Mouse (Mus musculus): ENCODE results near the gene Cd37. TPM values are rescaled to one million over a fixed set of nuclear protein-coding genes. Genes with fewer than 3 reads are reported as not detected.

The Cd37 gene
- polyA plus RNA-seq, 1 experiment from 2014 or later = 10.3 TPM

DNA sequence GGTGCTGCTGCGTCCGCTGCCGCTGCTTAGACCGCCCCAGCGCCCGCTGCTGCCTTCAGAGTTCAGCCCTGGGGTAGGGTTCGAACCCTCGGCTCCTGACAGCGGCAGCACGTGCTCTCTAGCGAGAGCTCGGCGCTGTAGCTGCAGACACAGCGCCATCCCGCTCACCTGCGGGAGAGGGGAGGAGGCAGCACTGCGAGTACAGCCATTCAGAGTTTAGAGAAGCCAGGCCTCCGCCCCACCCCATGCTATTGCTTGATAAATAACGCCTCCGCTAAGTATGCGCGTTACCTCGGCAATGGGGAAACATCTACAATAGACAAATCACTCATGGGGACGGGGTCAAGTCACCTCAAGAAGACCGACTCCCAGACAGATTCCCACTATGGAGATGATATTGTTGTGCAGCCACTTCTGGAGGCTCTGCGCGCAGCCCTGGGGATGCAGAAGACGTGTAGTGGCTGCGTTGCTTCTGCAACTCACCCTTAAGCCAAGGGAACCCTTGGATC lies 4.5 kb downstream of the Cd37 start:
- 46% methylated on average over 29 of the region's 29 CpGs for WGBS (ENCODE audit: insufficient replicate concordance)
- Histone ChIP-seq H3K9me3 (replicated peaks) (no peaks in the 10 kb centered on the region), H3K4me2 (peak overlapping the region; percentile 46), H3K4me1 (replicated peaks) (peaks cover 59% of the 10 kb centered on the region), H3K4me3 (replicated peaks) (peak overlapping the region; percentile 22), H3K27me3 (no peaks in the 10 kb centered on the region; the same call in none of the 2 replicates), H3K9ac (no peak overlapping the region; the same call in 1 of the 2 replicates), H3K27ac (no peak overlapping the region), H3K36me3 (peaks cover 9% of the 10 kb centered on the region)
- ATAC-seq (ENCODE audit: low read depth) (no peak), DNase-seq (no peak)

- H3K4me2 ChIP-seq = peak overlapping the region; percentile 46
- ATAC-seq (ENCODE audit: low read depth) (no peak), DNase-seq (no peak)
- H3K36me3 ChIP-seq = peaks cover 16% of the 10 kb centered on the region
- H3K4me3 ChIP-seq (replicated peaks) = no peak overlapping the region
- H3K27ac ChIP-seq = no peak overlapping the region
- no peaks in the 10 kb centered on the region for H3K9me3 ChIP-seq (replicated peaks)
- H3K9ac ChIP-seq = no peak overlapping the region; the same call in 1 of the 2 replicates
- 54% methylated on average over 20 of the region's 20 CpGs for WGBS (ENCODE audit: insufficient replicate concordance)
- no peaks in the 10 kb centered on the region; the same call in none of the 2 replicates for H3K27me3 ChIP-seq
- H3K4me1 ChIP-seq (replicated peaks) = peaks cover 53% of the 10 kb centered on the region
These were observed 5.2 kb downstream of the Cd37 start for GRCm38 (mm10) chr7:45233580-45234332.

DNA sequence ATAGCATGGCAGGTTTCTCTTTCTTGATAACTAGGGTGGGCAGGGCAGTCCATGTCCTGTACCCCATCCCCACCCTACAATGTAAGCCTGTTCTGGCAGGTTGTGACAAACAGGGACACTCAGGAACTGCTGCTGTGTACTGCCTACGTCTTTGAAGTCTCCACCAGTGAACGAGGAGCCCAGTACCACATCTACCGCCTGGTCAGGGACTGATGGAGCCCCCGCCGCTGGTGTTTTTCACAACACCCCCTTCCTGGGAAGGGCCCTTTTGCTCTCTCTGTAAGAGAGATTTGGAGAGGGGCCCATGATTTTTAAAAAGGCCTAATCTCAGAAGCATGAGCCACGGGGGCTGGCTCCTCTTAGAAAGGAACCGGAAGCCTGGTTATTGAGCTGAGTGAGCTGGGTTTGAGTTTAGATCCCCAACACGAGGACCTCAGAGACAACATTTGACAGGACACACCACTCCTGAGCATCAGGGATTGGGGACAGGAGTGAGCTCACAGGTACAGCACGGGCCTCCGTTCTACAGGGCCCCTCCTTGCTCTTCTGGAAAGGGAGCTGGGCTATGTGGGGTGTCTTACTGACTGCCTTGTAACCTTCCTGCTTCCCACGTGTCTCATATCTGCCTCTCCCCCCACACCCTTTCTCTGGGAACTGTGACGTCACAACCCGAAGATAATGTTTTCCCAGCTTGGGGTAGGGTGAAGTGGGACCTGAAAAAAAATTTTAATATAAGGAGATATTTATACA lies 6.0 kb downstream of the Cd37 start:
- Histone ChIP-seq H3K9me3 (replicated peaks) (no peaks in the 10 kb centered on the region), H3K4me1 (replicated peaks) (peaks cover 44% of the 10 kb centered on the region), H3K4me3 (replicated peaks) (no peak overlapping the region), H3K9ac (no peak overlapping the region), H3K4me2 (no peak overlapping the region), H3K27me3 (no peaks in the 10 kb centered on the region; the same call in 1 of the 2 replicates), H3K27ac (no peak overlapping the region), H3K36me3 (peaks cover 19% of the 10 kb centered on the region)
- 53% methylated on average over 13 of the region's 13 CpGs for WGBS (ENCODE audit: insufficient replicate concordance)
- DNase-seq (no peak), ATAC-seq (ENCODE audit: low read depth) (no peak)

- DNase-seq = no peak
- no peak overlapping the region for H3K9ac ChIP-seq
- no peak overlapping the region for H3K4me2 ChIP-seq
- H3K36me3 ChIP-seq = peaks cover 19% of the 10 kb centered on the region
- H3K4me1 ChIP-seq (replicated peaks) = peaks cover 37% of the 10 kb centered on the region
- no peak overlapping the region for H3K27ac ChIP-seq
- no peak for ATAC-seq (ENCODE audit: low read depth)
- H3K27me3 ChIP-seq = no peaks in the 10 kb centered on the region; the same call in 1 of the 2 replicates
- 81% methylated on average over 11 of the region's 11 CpGs for WGBS (ENCODE audit: insufficient replicate concordance)
- H3K4me3 ChIP-seq (replicated peaks) = no peak overlapping the region
- no peaks in the 10 kb centered on the region for H3K9me3 ChIP-seq (replicated peaks)
These were observed 7.0 kb downstream of the Cd37 start for GRCm38 (mm10) chr7:45231941-45232340.

GRCm38 (mm10) chr7:45231192-45231591 lies 7.7 kb downstream of the Cd37 start:
- peaks cover 19% of the 10 kb centered on the region for H3K36me3 ChIP-seq
- no peak overlapping the region for H3K9ac ChIP-seq
- no peak for DNase-seq

DNA sequence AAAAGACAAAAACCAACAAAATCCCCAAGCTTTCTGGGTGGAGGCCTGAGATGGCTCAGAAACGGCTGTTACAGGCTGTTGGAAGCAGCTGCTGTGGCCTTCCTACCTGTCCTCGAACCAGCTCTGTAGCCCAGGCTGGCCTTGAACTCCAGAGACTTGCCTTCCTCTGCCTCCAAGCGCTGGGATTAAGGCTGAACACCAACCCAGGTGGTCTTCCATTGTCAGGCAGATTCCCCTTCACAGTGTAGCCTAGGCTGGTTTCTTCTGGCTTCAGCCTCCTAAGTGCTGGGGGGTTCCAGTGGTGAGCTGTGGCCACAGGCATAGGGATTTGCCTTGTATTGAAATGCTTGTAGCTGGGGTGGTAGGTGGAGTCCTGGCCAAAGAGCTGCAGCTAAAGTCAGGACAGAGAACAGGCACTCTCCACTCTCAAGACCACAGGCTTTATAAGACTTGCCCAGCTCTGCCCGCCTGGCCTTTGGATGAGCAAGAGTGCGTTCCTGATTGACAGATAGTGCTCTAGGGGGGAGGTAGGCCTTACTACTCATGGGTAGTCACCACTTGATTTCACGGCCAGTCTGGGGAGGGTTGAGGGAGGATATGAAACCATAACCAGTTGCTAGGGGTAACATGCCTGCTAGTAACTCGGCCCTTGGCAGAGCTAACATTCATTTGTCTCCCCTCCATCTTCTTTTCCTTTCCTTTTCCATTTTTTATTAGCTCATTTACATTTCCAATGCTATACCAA lies 9.3 kb downstream of the Cd37 start:
- 64% methylated on average over 7 of the region's 7 CpGs for WGBS (ENCODE audit: insufficient replicate concordance)
- Histone ChIP-seq H3K36me3 (peaks cover 19% of the 10 kb centered on the region), H3K4me2 (no peak overlapping the region), H3K27ac (no peak overlapping the region), H3K4me1 (replicated peaks) (peaks cover 22% of the 10 kb centered on the region), H3K4me3 (replicated peaks) (no peak overlapping the region), H3K27me3 (no peaks in the 10 kb centered on the region; the same call in 1 of the 2 replicates), H3K9ac (no peak overlapping the region), H3K9me3 (replicated peaks) (no peaks in the 10 kb centered on the region)
- no peak for DNase-seq
- ATAC-seq (ENCODE audit: low read depth) = no peak

More at GRCm38 (mm10) chr7:45231192-45231591, 7.7 kb downstream of the Cd37 start:
- Histone ChIP-seq H3K4me1 (replicated peaks) (peaks cover 37% of the 10 kb centered on the region), H3K4me3 (replicated peaks) (no peak overlapping the region), H3K27me3 (no peaks in the 10 kb centered on the region; the same call in 1 of the 2 replicates), H3K4me2 (no peak overlapping the region), H3K9me3 (replicated peaks) (no peaks in the 10 kb centered on the region), H3K27ac (no peak overlapping the region)
- WGBS (ENCODE audit: insufficient replicate concordance) = 62% methylated on average over 12 of the region's 12 CpGs
- no peak for ATAC-seq (ENCODE audit: low read depth)

- Histone ChIP-seq H3K9ac (no peak overlapping the region), H3K4me3 (replicated peaks) (no peak overlapping the region), H3K4me2 (no peak overlapping the region), H3K27ac (no peak overlapping the region), H3K9me3 (replicated peaks) (no peaks in the 10 kb centered on the region), H3K4me1 (replicated peaks) (peaks cover 16% of the 10 kb centered on the region), H3K27me3 (no peaks in the 10 kb centered on the region), H3K36me3 (peaks cover 19% of the 10 kb centered on the region)
- DNase-seq (no peak), ATAC-seq (ENCODE audit: low read depth) (no peak)
- whole genome bisulfite sequencing (ENCODE audit: insufficient replicate concordance) = 67% methylated on average over 8 of the region's 8 CpGs
These were observed 9.9 kb downstream of the Cd37 start for GRCm38 (mm10) chr7:45229046-45229445.

DNA sequence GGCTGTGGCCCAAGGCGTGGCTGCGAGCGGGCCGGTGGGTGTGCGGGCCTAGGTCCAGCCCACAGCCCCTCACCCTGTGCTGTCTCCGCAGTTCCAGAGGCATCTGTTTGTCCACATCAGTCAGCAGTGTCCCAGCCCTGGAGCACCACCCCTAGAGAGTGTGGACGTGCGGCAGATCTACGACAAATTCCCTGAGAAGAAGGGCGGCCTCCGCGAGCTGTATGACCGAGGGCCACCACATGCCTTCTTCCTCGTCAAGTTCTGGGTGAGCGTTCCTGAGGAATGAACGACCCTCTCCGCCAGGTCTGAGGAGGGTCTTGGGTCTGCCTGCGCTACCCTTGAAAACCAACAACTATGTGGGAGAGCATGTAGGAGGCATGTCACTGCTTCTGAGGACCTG lies 10.4 kb downstream of the Cd37 start:
- no peaks in the 10 kb centered on the region for H3K27me3 ChIP-seq

GRCm38 (mm10) chr7:45226421-45226820 lies 12.5 kb downstream of the Cd37 start:
- H3K4me1 ChIP-seq (replicated peaks) = no peaks in the 10 kb centered on the region
- no peak overlapping the region for H3K4me2 ChIP-seq
- ATAC-seq (ENCODE audit: low read depth) = no peak
- peaks cover 29% of the 10 kb centered on the region for H3K36me3 ChIP-seq
- DNase-seq = no peak
- H3K4me3 ChIP-seq (replicated peaks) = no peak overlapping the region
- H3K27me3 ChIP-seq = no peaks in the 10 kb centered on the region
- no peaks in the 10 kb centered on the region for H3K9me3 ChIP-seq (replicated peaks)
- H3K9ac ChIP-seq = no peak overlapping the region
- WGBS (ENCODE audit: insufficient replicate concordance) = 82% methylated on average over 5 of the region's 5 CpGs
- no peak overlapping the region for H3K27ac ChIP-seq

More for the DNA sequence above, 10.4 kb downstream of the Cd37 start:
- Histone ChIP-seq H3K4me2 (no peak overlapping the region), H3K9ac (no peak overlapping the region), H3K4me3 (replicated peaks) (no peak overlapping the region), H3K36me3 (peaks cover 22% of the 10 kb centered on the region), H3K9me3 (replicated peaks) (no peaks in the 10 kb centered on the region), H3K27ac (no peak overlapping the region), H3K4me1 (replicated peaks) (peaks cover 11% of the 10 kb centered on the region)
- DNase-seq = no peak
- 83% methylated on average over 18 of the region's 18 CpGs for WGBS (ENCODE audit: insufficient replicate concordance)
- no peak for ATAC-seq (ENCODE audit: low read depth)

- ATAC-seq (ENCODE audit: low read depth) (no peak), DNase-seq (no peak)
- Histone ChIP-seq H3K4me3 (replicated peaks) (no peak overlapping the region), H3K27ac (no peak overlapping the region), H3K4me1 (replicated peaks) (no peaks in the 10 kb centered on the region), H3K4me2 (no peak overlapping the region), H3K27me3 (no peaks in the 10 kb centered on the region), H3K9me3 (replicated peaks) (no peaks in the 10 kb centered on the region), H3K36me3 (peaks cover 33% of the 10 kb centered on the region), H3K9ac (no peak overlapping the region)
- WGBS (ENCODE audit: insufficient replicate concordance) = 82% methylated on average over 7 of the region's 7 CpGs
These were observed 14.1 kb downstream of the Cd37 start for GRCm38 (mm10) chr7:45224826-45225225.

DNA sequence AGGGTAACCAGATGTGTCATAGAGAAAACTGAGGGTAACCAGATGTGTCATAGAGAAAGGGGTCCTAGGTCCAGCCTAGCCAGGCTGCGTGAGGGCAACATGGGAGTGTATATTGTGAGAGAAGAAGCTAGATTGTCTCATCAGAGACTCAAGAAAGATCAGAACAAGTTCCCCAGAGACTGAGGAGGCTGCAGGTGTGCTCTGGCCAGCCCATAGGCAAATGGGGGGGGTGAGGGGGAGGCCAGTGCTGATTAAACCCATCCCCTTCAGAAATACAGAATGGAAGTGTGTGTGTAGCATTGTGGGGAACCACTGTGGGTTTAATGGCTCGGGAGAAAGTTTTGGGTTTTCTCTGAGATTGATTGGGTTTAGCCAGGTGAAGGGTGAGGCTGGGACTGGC lies 17.2 kb downstream of the Cd37 start:
- Histone ChIP-seq H3K27ac (no peak overlapping the region), H3K4me3 (replicated peaks) (no peak overlapping the region), H3K9ac (no peak overlapping the region), H3K4me2 (no peak overlapping the region), H3K9me3 (replicated peaks) (no peaks in the 10 kb centered on the region), H3K4me1 (replicated peaks) (peaks cover 5% of the 10 kb centered on the region; the same call in 1 of the 2 replicates), H3K36me3 (peaks cover 18% of the 10 kb centered on the region), H3K27me3 (peaks cover 7% of the 10 kb centered on the region)
- ATAC-seq (ENCODE audit: low read depth) = no peak
- WGBS (ENCODE audit: insufficient replicate concordance) = 37% methylated on average over 2 of the region's 2 CpGs
- no peak for DNase-seq

Data from liver, embryonic 13.5 days (tissue).